Mouse (Mus musculus) embryonic facial prominence, embryonic 10.5 days (tissue): Measurements from ENCODE around the gene Cela2a. TPM values are rescaled to one million over a fixed set of nuclear protein-coding genes. Genes with fewer than 3 reads are reported as not detected.

ENCODE experiments used
- DNase-seq: peaks from one replicate; pipeline ENCODE4 v3.0.0-alpha.2; 2017; ENCODE audit warnings: low spot score
- H3K27ac ChIP-seq: fragments of 300-500 bp; sonication (generic); replicated peaks from 2 replicates; pipeline ENCODE4 v1.5.1; 2016; ENCODE audit warnings: mild to moderate bottlenecking
- H3K27me3 ChIP-seq: fragments of 300-500 bp; sonication (generic); replicated peaks from 2 replicates; pipeline ENCODE4 v1.6.1; 2016; ENCODE audit warnings: low read depth, mild to moderate bottlenecking; ENCODE audit not compliant: poor library complexity, severe bottlenecking
- H3K36me3 ChIP-seq: fragments of 300-500 bp; sonication (generic); replicated peaks from 2 replicates; pipeline ENCODE4 v1.6.1; 2016; ENCODE audit warnings: mild to moderate bottlenecking, moderate library complexity
- H3K4me1 ChIP-seq: fragments of 300-500 bp; sonication (generic); 2 replicates; pipeline ENCODE4 v1.6.1; 2016
- H3K4me3 ChIP-seq: fragments of 300-500 bp; sonication (generic); 2 replicates; pipeline ENCODE4 v1.5.1; 2016; ENCODE audit warnings: mild to moderate bottlenecking, moderate library complexity
- H3K9me3 ChIP-seq: fragments of 300-500 bp; sonication (generic); 2 replicates; pipeline ENCODE4 v1.6.1; 2016; ENCODE audit warnings: mild to moderate bottlenecking
- WGBS: fragments of 180-500 bp; shearing (Covaris S2); methylation state at CpG from one replicate; pipeline ENCODE4 v1.1.7; 2016; 5-methylcytosine and 5-hydroxymethylcytosine counted together
- polyA plus RNA-seq: library from polyadenylated mRNA; unstranded; fragments of >200 nt; fragmentation: Nextera tagmentation; extraction: Ambion mirVana; gene quantifications from 2 replicates; pipeline ENCODE4 v1.2.1, GENCODE M21; 2016

The Cela2a gene
- polyA plus RNA-seq, 1 experiment from 2014 or later = not detected

- H3K9me3 ChIP-seq = no peaks in the 10 kb centered on the region
- no peak overlapping the region for H3K27ac ChIP-seq
- H3K4me1 ChIP-seq = no peaks in the 10 kb centered on the region
- H3K36me3 ChIP-seq = peaks cover 99% of the 10 kb centered on the region
- H3K27me3 ChIP-seq = no peaks in the 10 kb centered on the region
- whole genome bisulfite sequencing = 96% methylated on average over 8 of the region's 8 CpGs
- H3K4me3 ChIP-seq = no peak overlapping the region
- no peak for DNase-seq
Measured at GRCm38 (mm10) chr4:141771823-141772222, 54.1 kb downstream of the Cela2a start.

DNA sequence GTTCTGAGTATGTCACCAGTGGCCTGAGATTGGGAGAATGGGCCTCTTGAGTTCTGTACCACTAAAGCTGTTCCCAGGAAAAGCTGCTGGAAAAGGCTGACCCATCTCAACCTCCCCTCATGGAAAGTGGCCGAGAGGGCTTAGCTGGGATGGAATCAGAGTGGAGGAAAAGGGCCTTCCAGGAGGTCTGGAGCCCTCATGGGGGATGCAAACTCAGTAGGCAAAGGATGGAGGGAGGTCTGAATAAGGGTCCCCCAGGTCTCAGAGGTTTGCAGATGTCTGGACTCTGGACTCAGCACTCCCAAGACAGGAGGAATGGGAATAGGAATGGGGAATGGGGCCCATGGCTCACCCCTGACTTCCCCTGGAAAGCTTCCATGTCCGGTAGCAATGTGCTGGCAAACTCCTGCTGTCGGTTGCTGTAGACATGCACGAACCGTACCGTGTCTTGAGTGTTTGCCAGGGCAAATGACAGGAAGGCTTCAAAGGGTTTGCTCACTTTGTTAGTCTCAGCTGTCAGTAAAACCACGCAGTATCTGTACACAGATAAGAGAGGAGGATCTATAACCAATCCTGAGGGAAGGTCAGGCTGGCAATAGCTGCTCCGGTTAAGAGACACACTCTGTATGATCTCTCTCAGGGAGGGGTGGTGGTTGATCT lies 56.3 kb downstream of the Cela2a start:
- H3K4me3 ChIP-seq = no peak overlapping the region
- no peak for DNase-seq
- no peaks in the 10 kb centered on the region for H3K27me3 ChIP-seq
- WGBS = 95% methylated on average over 8 of the region's 8 CpGs
- no peak overlapping the region for H3K27ac ChIP-seq
- H3K9me3 ChIP-seq = no peaks in the 10 kb centered on the region
- H3K4me1 ChIP-seq = no peaks in the 10 kb centered on the region
- H3K36me3 ChIP-seq = peaks cover 96% of the 10 kb centered on the region

DNA sequence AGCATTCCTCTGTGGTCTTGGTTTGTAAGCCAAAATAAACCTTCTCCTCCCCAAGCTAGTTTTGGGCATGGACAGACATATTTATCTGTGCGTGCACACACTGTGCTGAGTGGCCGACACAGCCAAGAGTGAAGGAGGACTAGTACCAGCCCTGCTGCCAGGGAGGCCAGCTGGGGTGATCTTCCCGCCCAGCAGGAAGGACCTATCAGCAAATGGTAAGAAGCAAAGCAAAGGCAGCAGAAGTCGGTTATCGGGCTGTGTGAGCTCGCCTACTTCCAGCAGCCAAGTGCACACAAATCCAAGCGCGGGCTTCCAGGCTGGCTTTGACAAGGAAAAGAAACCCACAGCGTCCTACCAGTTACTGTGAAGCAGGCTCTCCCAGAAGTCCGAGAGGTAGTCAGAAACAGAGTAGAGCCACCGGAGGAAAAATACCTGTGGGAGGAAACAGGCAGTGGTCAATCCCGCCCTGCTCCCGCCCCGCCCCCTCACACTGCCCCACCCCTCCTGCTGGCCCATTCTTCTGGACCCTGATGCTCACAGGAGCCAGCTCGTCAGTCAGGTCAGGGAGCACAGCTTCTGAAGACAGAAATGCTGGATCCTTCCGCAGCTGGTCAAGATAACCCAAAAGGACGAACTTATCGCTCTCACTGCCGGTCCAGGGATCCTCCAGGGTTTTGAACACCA lies 58.5 kb downstream of the Cela2a start:
- Histone ChIP-seq H3K27me3 (no peaks in the 10 kb centered on the region), H3K4me1 (no peaks in the 10 kb centered on the region), H3K36me3 (peaks cover 96% of the 10 kb centered on the region), H3K4me3 (no peak overlapping the region), H3K27ac (no peak overlapping the region), H3K9me3 (no peaks in the 10 kb centered on the region)
- DNase-seq = no peak
- WGBS = 79% methylated on average over 19 of the region's 19 CpGs

- Histone ChIP-seq H3K27ac (no peak overlapping the region), H3K36me3 (peaks cover 96% of the 10 kb centered on the region), H3K9me3 (no peaks in the 10 kb centered on the region), H3K27me3 (no peaks in the 10 kb centered on the region), H3K4me1 (no peaks in the 10 kb centered on the region), H3K4me3 (no peak overlapping the region)
- DNase-seq = no peak
- WGBS = 84% methylated on average over 19 of the region's 19 CpGs
Measured at GRCm38 (mm10) chr4:141766668-141767352, 59.1 kb downstream of the Cela2a start.

GRCm38 (mm10) chr4:141766316-141766667 lies 59.7 kb downstream of the Cela2a start:
- Histone ChIP-seq H3K27me3 (no peaks in the 10 kb centered on the region), H3K4me1 (no peaks in the 10 kb centered on the region), H3K9me3 (no peaks in the 10 kb centered on the region), H3K27ac (no peak overlapping the region), H3K4me3 (no peak overlapping the region), H3K36me3 (peaks cover 95% of the 10 kb centered on the region)
- 94% methylated on average over 8 of the region's 8 CpGs for WGBS
- no peak for DNase-seq

DNA sequence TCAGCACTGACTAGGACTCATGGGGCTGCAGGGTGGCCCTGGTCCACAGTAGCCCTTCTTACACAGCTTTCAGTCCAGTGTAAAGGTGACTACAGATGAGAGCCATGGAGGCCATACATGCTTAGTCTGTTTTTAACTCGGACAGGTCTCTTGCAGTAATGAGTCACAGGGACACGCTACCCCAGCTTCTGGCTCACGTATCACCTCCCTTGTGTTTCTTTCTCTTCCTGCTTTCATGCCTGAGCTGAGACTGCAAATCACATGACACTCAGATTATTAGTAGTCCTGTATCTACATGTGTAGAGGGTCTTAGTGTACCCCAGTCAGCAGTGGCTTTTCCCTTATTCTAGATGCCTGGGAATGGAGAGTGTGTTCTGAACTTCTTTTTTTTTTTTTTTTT lies 61.0 kb downstream of the Cela2a start:
- Histone ChIP-seq H3K27ac (no peak overlapping the region), H3K36me3 (peaks cover 92% of the 10 kb centered on the region)
- 95% methylated on average over 3 of the region's 3 CpGs for WGBS

More for the DNA sequence above, 61.0 kb downstream of the Cela2a start:
- H3K4me3 ChIP-seq = no peak overlapping the region
- DNase-seq = no peak
- no peaks in the 10 kb centered on the region for H3K27me3 ChIP-seq
- H3K9me3 ChIP-seq = no peaks in the 10 kb centered on the region
- no peaks in the 10 kb centered on the region for H3K4me1 ChIP-seq

Other genes starting within 250 kb of the Cela2a start
- 56.3 and 68.1 TPM in 2 replicates for gene Fblim1, start 220.1 kb downstream of the Cela2a start, polyA plus RNA-seq
- gene Tmem82, start 207.5 kb downstream of the Cela2a start, polyA plus RNA-seq = 1.5 and 2.1 TPM in 2 replicates
- gene Slc25a34, start 202.3 kb downstream of the Cela2a start, polyA plus RNA-seq = 0.09 TPM in 1 of 2 replicates, not detected in the other
- gene Plekhm2, start 161.3 kb downstream of the Cela2a start, polyA plus RNA-seq = 4.9 and 5.2 TPM in 2 replicates
- gene Rsc1a1, start 140.6 kb downstream of the Cela2a start, polyA plus RNA-seq = 1.1 and 2.3 TPM in 2 replicates
- 28.1 and 31.8 TPM in 2 replicates for gene Ddi2, start 102.7 kb downstream of the Cela2a start, polyA plus RNA-seq
- not detected in 2 replicates for gene Agmat, start 79.5 kb downstream of the Cela2a start, polyA plus RNA-seq
- 4.0 and 4.8 TPM in 2 replicates for gene Dnajc16, start 35.2 kb downstream of the Cela2a start, polyA plus RNA-seq
- gene Casp9, start 32.5 kb downstream of the Cela2a start, polyA plus RNA-seq = 21.2 and 23.1 TPM in 2 replicates
- not detected in 2 replicates for gene Ctrc, start 20.2 kb upstream of the Cela2a start, polyA plus RNA-seq
- gene Efhd2, start 48.8 kb upstream of the Cela2a start, polyA plus RNA-seq = 40.7 and 41.8 TPM in 2 replicates
- gene Fhad1, start 188.9 kb upstream of the Cela2a start, polyA plus RNA-seq = 0.50 and 1.0 TPM in 2 replicates